Mouse (Mus musculus) hindbrain, postnatal 0 days (tissue): ENCODE results near the gene Scube2. TPM values are rescaled to one million over a fixed set of nuclear protein-coding genes. Genes with fewer than 3 reads are reported as not detected.

Source experiments
- ATAC-seq: fragments of 200-750 bp; cut with Nextera tagmentation; 2 replicates; pipeline ENCODE4 v1.8.0; 2017; ENCODE audit warnings: mild to moderate bottlenecking, moderate TSS enrichment, moderate library complexity
- DNase-seq: peaks from one replicate; pipeline ENCODE4 v3.0.0-alpha.2; 2015; ENCODE audit warnings: low spot score
- H3K27ac ChIP-seq: fragments of 300-500 bp; sonication (generic); 2 replicates; pipeline ENCODE4 v1.5.1; 2014; ENCODE audit warnings: mild to moderate bottlenecking
- H3K27me3 ChIP-seq: fragments of 300-500 bp; sonication (generic); 2 replicates; pipeline ENCODE4 v1.6.1; 2014; ENCODE audit warnings: low read length, mixed read lengths; ENCODE audit not compliant: insufficient read depth
- H3K36me3 ChIP-seq: fragments of 300-500 bp; sonication (generic); 2 replicates; pipeline ENCODE4 v1.6.1; 2014; ENCODE audit warnings: low read length, mixed read lengths; ENCODE audit not compliant: insufficient read depth
- H3K4me1 ChIP-seq: fragments of 300-500 bp; sonication (generic); 2 replicates; pipeline ENCODE4 v1.6.1; 2014; ENCODE audit warnings: antibody characterized with exemption, low read length, mixed read lengths; ENCODE audit not compliant: insufficient read depth
- H3K4me2 ChIP-seq: fragments of 300-500 bp; sonication (generic); 2 replicates; pipeline ENCODE4 v1.6.1; 2014; ENCODE audit warnings: low read depth, mild to moderate bottlenecking, low read length, moderate library complexity, mixed read lengths
- H3K4me3 ChIP-seq: fragments of 300-500 bp; sonication (generic); 2 replicates; pipeline ENCODE4 v1.5.1; 2014; ENCODE audit warnings: low read length
- H3K9ac ChIP-seq: fragments of 300-500 bp; sonication (generic); replicated peaks from 2 replicates; pipeline ENCODE4 v1.6.1; 2014; ENCODE audit warnings: mild to moderate bottlenecking, low read length, moderate library complexity, mixed read lengths
- H3K9me3 ChIP-seq: fragments of 300-500 bp; sonication (generic); 2 replicates; pipeline ENCODE4 v1.6.1; 2016; ENCODE audit warnings: low read length, mixed read lengths
- CTCF ChIP-seq: IDR thresholded peaks from 2 replicates; pipeline ENCODE4 v1.5.1; 2016; ENCODE audit warnings: antibody characterized with exemption, control low read depth, low read depth
- WGBS: fragments of 180-500 bp; shearing (Covaris S2); extraction: QIAGEN DNeasy Blood & Tissue Kit; methylation state at CpG from one replicate; pipeline ENCODE4 v1.1.7; 2014; 5-methylcytosine and 5-hydroxymethylcytosine counted together
- polyA plus RNA-seq: library from polyadenylated mRNA; unstranded; fragments of >200 nt; fragmentation: Nextera tagmentation; extraction: Ambion mirVana; gene quantifications from 2 replicates; pipeline ENCODE4 v1.2.1, GENCODE M21; 2015
- total RNA-seq: library from RNA; depleted of rRNA; stranded (reverse); fragments of >200 nt; gene quantifications from 2 replicates; pipeline ENCODE4 v1.2.3, GENCODE M21; 2014

The Scube2 gene
- total and polyA plus RNA-seq, 2 experiments from 2014 or later = 4.1 to 6.6 TPM

- Histone ChIP-seq H3K27me3 (no peaks in the 10 kb centered on the region), H3K4me3 (no peak overlapping the region), H3K4me1 (peaks cover 14% of the 10 kb centered on the region; the same call in 1 of the 2 replicates), H3K27ac (no peak overlapping the region), H3K9me3 (no peaks in the 10 kb centered on the region), H3K36me3 (no peaks in the 10 kb centered on the region), H3K9ac (no peak overlapping the region), H3K4me2 (no peak overlapping the region)
- no peak for TF ChIP-seq CTCF
- no peak for ATAC-seq
- WGBS = 89% methylated on average over 6 of the region's 6 CpGs
- DNase-seq = no peak
These were observed 21.4 kb downstream of the Scube2 start for GRCm38 (mm10) chr7:109844100-109844499.

GRCm38 (mm10) chr7:109841618-109842418 lies 23.7 kb downstream of the Scube2 start:
- WGBS = 47% methylated on average over 13 of the region's 13 CpGs
- no peak overlapping the region for H3K4me3 ChIP-seq
- H3K27me3 ChIP-seq = no peaks in the 10 kb centered on the region
- TF ChIP-seq CTCF = no peak
- no peaks in the 10 kb centered on the region for H3K9me3 ChIP-seq
- peaks cover 14% of the 10 kb centered on the region; the same call in 1 of the 2 replicates for H3K4me1 ChIP-seq
- H3K4me2 ChIP-seq = no peak overlapping the region
- DNase-seq (peak; percentile 93), ATAC-seq (peak; percentile 90)
- H3K36me3 ChIP-seq = no peaks in the 10 kb centered on the region
- H3K9ac ChIP-seq = no peak overlapping the region
- peak overlapping the region; percentile 56 for H3K27ac ChIP-seq

- no peaks in the 10 kb centered on the region for H3K36me3 ChIP-seq
- H3K27me3 ChIP-seq = no peaks in the 10 kb centered on the region
- TF ChIP-seq CTCF = no peak
- 31% methylated on average over 6 of the region's 6 CpGs for WGBS
- peaks cover 14% of the 10 kb centered on the region; the same call in 1 of the 2 replicates for H3K4me1 ChIP-seq
- H3K27ac ChIP-seq = no peak overlapping the region
- H3K9me3 ChIP-seq = no peaks in the 10 kb centered on the region
- no peak overlapping the region for H3K4me3 ChIP-seq
- no peak overlapping the region for H3K9ac ChIP-seq
- ATAC-seq (peak; percentile 49; the same call in 1 of the 2 replicates), DNase-seq (peak; percentile 44)
- H3K4me2 ChIP-seq = no peak overlapping the region
These were observed 24.4 kb downstream of the Scube2 start for GRCm38 (mm10) chr7:109841031-109841430.

- Histone ChIP-seq H3K4me2 (no peak overlapping the region), H3K36me3 (no peaks in the 10 kb centered on the region), H3K9ac (no peak overlapping the region), H3K4me3 (no peak overlapping the region), H3K27me3 (no peaks in the 10 kb centered on the region), H3K4me1 (peaks cover 14% of the 10 kb centered on the region; the same call in 1 of the 2 replicates), H3K9me3 (no peaks in the 10 kb centered on the region), H3K27ac (no peak overlapping the region)
- WGBS = 56% methylated on average over 3 of the region's 3 CpGs
- ATAC-seq (no peak), DNase-seq (no peak)
- no peak for TF ChIP-seq CTCF
These were observed 26.9 kb downstream of the Scube2 start for GRCm38 (mm10) chr7:109838613-109839012.

- TF ChIP-seq CTCF = no peak
- ATAC-seq = no peak
- DNase-seq = no peak
- Histone ChIP-seq H3K9ac (no peak overlapping the region), H3K27me3 (no peaks in the 10 kb centered on the region), H3K4me1 (peaks cover 8% of the 10 kb centered on the region; the same call in 1 of the 2 replicates), H3K27ac (no peak overlapping the region), H3K4me2 (no peak overlapping the region), H3K4me3 (no peak overlapping the region), H3K36me3 (no peaks in the 10 kb centered on the region), H3K9me3 (no peaks in the 10 kb centered on the region)
- WGBS = 74% methylated on average over 6 of the region's 6 CpGs
These were observed 27.8 kb downstream of the Scube2 start for GRCm38 (mm10) chr7:109837651-109838050.

- no peak overlapping the region for H3K27ac ChIP-seq
- H3K27me3 ChIP-seq = no peaks in the 10 kb centered on the region
- WGBS = 47% methylated on average over 6 of the region's 6 CpGs
- H3K4me2 ChIP-seq = no peak overlapping the region
- no peak for TF ChIP-seq CTCF
- H3K9me3 ChIP-seq = no peaks in the 10 kb centered on the region
- ATAC-seq (no peak), DNase-seq (no peak)
- H3K9ac ChIP-seq = no peak overlapping the region
- H3K4me1 ChIP-seq = 0 out of 2 replicates have a peak, but pooled peaks cover 4% of the 10 kb centered on the region
- H3K4me3 ChIP-seq = no peak overlapping the region
- H3K36me3 ChIP-seq = no peaks in the 10 kb centered on the region
These were observed 30.6 kb downstream of the Scube2 start for GRCm38 (mm10) chr7:109834894-109835293.

GRCm38 (mm10) chr7:109831376-109831775 lies 34.1 kb downstream of the Scube2 start:
- ATAC-seq = no peak
- Histone ChIP-seq H3K4me3 (no peak overlapping the region), H3K27ac (no peak overlapping the region), H3K4me2 (no peak overlapping the region), H3K9ac (no peak overlapping the region), H3K27me3 (no peaks in the 10 kb centered on the region), H3K9me3 (no peaks in the 10 kb centered on the region), H3K4me1 (0 out of 2 replicates have a peak, but pooled peaks cover 4% of the 10 kb centered on the region), H3K36me3 (no peaks in the 10 kb centered on the region)
- TF ChIP-seq CTCF = no peak
- 81% methylated on average over 2 of the region's 2 CpGs for WGBS
- no peak for DNase-seq
